Mouse (Mus musculus) cerebellum, adult 2 months (tissue): ENCODE results near the gene Ly75. TPM values are rescaled to one million over a fixed set of nuclear protein-coding genes. Genes with fewer than 3 reads are reported as not detected.

Experiments
- DNase-seq, 2 experiments: peaks; one replicate each; pipeline ENCODE4 v3.0.0; 2021
- H3K27ac ChIP-seq: fragments of 200-500 bp; 2 replicates; pipeline ENCODE4 v1.5.1; 2012; ENCODE audit warnings: low read length, control low read depth, inconsistent platforms; ENCODE audit not compliant: insufficient read depth
- H3K27me3 ChIP-seq: fragments of 200-500 bp; 2 replicates; pipeline ENCODE4 v1.6.1; 2012; ENCODE audit warnings: inconsistent platforms, mild to moderate bottlenecking, low read length, moderate library complexity; ENCODE audit not compliant: control insufficient read depth, insufficient read depth
- H3K4me1 ChIP-seq: fragments of 200-500 bp; 2 replicates; pipeline ENCODE4 v1.6.1; 2011; ENCODE audit warnings: low read length; ENCODE audit not compliant: control insufficient read depth, insufficient read depth
- H3K4me3 ChIP-seq: fragments of 200-500 bp; replicated peaks from 2 replicates; pipeline ENCODE3; 2011; ENCODE audit warnings: mild to moderate bottlenecking, low read depth, low read length, control low read depth; ENCODE audit not compliant: insufficient read depth
- CTCF ChIP-seq: fragments of 200-500 bp; IDR thresholded peaks from 2 replicates; pipeline ENCODE4 v1.5.1; 2011; ENCODE audit warnings: low read depth, mild to moderate bottlenecking, control low read depth, low read length, moderate library complexity, borderline replicate concordance; ENCODE audit not compliant: insufficient read depth
- POLR2A ChIP-seq: fragments of 200-500 bp; IDR thresholded peaks from 2 replicates; pipeline ENCODE4 v1.6.1; 2011; ENCODE audit warnings: low read length, control low read depth, borderline replicate concordance; ENCODE audit not compliant: insufficient read depth
- WGBS: fragments of 180-500 bp; shearing (Covaris S2); methylation state at CpG from one replicate; pipeline ENCODE4 v1.1.7; 2018; 5-methylcytosine and 5-hydroxymethylcytosine counted together
- polyA plus RNA-seq: library from polyadenylated mRNA; depleted of rRNA; stranded (reverse); fragments of >200 nt; gene quantifications from 2 replicates; pipeline ENCODE4 v1.2.3, GENCODE M21; 2012; rRNA removed

Gene Ly75
- polyA plus RNA-seq, result 0.76 and 0.92 TPM in 2 replicates

DNA sequence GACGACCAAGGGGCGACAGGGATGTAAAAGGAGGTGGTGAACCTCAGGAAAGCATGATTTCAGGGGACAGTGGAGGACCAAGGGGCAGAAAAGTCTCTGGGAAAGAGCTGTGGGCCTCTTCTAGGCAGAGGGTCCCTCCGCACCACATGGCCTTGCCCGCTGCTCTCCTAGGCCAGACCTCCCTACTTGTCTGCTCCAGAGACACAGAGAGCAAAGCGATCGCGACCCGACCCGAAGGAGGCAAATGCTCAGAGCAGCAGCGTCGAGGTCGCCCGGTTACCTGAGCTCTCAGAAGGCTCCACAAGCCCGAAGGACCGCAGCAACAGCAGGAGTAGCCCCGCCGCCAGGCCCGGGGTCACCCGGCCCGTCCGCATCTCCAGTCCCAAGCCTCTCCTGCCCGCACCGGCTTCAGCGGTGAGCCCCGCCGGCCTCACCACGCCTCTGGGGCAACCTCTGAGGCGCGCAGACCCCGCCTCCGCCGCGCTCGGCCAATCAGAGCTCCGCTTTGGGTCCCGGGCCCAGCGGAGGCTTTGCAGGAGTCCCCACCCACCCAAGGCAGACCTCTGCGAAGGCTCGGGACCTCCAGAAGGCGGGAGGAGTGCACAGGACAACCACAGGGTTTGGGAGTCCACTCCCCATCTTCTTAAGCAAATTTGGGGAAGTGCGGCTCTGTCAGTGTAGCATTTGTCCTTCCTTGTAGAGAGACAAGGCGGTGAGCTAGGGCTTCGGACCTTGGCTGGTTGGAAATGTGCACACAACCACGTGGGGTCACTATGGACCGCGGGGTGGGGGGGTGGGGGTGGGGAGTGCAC, at the start of gene Ly75:
Ly75 (minus strand) TSS at position 446 of the 812 bp plus-strand sequence.
- peak within 1 kb of the TSS; percentile 44 for H3K4me3 ChIP-seq
- H3K27me3 ChIP-seq, result no peaks in the 10 kb centered on the region
- TF ChIP-seq POLR2A (no peak), CTCF (no peak)
- 3% methylated on average over 46 of the region's 46 CpGs for WGBS
- peak; percentile 65 to 66 for DNase-seq
- H3K27ac ChIP-seq, result no peak within 1 kb of the TSS
- H3K4me1 ChIP-seq, result no peaks in the 10 kb centered on the region

DNA sequence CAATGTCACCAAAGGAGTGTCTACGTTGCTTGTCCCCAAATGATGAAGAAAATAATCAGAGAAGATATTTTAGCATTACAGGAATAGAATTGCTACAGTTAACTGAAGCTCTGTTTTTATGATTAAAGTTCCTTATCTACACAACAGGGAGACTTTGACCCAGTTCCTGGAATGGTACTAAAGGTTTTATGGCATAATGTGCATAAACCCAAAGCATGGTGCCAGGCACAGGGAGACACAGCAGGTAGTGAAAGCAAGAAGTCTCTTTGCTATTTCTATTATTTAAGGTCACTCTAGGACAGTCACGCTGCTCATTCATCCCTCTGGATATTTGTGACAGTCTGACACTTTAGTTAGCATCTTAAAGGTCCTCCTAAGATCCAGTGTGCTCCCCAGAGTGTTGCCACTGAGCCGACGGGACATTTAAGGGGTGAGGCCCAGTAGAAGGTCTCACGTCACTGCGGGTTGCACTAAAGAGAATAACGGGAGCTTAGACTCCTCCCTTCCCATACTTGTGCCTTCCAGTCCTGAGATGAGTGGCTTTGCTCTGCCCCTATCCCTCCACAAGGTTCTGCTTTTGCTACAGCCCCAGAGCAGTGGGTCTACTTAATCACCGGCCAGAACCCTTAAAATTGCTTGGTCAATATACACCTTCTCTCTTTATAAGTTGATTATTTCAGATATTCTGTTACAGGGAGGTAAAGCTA, 47.4 kb upstream of the Ly75 start:
- WGBS, result 64% methylated on average over 8 of the region's 8 CpGs
- no peaks in the 10 kb centered on the region for H3K4me1 ChIP-seq

DNA sequence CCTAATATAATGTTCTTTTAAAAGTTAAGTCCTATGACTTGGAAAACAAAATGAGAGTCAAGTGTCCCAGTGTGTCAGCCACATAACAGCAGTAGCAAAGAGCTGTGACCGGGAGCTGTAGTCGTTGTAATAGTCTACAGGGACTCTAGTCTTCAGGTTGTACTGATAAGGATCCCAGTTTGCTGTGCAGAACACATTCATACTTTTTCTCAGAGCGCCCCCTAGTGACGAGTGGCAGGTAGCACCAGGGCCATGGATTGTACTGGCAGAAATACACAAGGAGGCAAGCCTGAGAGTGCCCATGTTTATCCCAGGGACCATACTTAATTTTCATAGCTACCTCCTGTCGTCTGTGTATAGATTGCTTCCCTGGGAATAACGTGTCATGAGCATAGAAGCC, 35.0 kb upstream of the Ly75 start:
- Histone ChIP-seq H3K4me3 (no peak overlapping the region), H3K4me1 (no peaks in the 10 kb centered on the region), H3K27me3 (no peaks in the 10 kb centered on the region), H3K27ac (no peak overlapping the region)
- 10% methylated on average over 6 of the region's 6 CpGs for WGBS
- TF ChIP-seq CTCF, result peak; percentile 77
- no peak for TF ChIP-seq POLR2A
- DNase-seq, result peak; percentile 38 to 52

More for the DNA sequence above, 47.4 kb upstream of the Ly75 start:
- Histone ChIP-seq H3K27ac (no peak overlapping the region), H3K27me3 (no peaks in the 10 kb centered on the region), H3K4me3 (no peak overlapping the region)
- DNase-seq, result no peak
- TF ChIP-seq POLR2A (no peak), CTCF (no peak)

DNA sequence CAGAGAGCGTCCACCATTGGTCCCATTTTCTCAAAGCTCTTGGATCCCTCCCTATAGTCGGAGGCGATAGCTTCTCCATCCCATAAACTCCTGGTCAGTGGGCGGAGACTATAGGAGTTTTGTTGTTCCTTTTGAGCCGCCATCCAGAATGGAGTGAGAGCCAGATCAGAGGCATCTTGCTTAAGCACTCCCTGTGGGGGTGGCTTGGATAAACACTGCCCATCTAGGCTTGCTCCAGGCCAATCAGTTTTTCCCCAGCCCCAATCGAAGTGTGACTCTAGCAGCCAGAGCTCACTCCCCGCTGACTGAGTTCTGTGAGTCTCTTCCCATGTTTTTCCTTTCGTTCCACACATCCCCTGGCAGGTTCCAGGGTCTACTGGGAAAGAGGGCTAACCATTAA, 31.2 kb upstream of the Ly75 start:
- WGBS, result 67% methylated on average over 8 of the region's 8 CpGs
- H3K4me1 ChIP-seq, result no peaks in the 10 kb centered on the region
- no peak for DNase-seq
- H3K27me3 ChIP-seq, result no peaks in the 10 kb centered on the region
- no peak overlapping the region for H3K4me3 ChIP-seq
- no peak overlapping the region for H3K27ac ChIP-seq
- TF ChIP-seq POLR2A (no peak), CTCF (no peak)

DNA sequence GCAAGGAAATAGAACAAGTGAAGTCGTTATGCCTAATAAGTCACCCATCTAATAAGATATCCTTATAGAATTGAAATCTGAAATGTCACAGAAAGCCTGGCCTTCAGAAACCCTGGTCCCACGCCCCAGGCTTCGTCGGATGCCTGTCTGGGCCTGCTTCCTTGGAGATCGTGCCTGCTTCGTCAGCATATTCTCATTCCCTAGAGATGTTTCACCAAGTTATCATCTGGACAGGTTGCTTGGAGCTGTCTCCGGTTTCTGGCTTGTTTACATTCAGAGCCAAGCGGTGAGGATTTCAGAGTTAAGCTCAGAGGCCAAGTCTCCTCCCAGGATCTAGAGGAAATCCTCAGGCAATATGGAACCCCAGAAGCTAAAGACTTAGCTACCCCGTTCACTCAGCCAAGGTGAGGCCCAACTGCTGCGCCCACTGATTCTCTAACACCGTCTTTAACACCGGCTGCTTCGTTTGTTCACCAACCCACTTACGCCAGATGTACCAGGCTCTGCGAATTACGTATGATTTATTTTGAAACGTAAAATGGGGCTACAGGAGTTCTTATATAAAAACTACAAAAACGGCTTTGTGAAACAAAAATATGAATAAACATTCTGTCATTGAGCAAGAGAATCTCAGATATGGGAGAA, 30.0 kb upstream of the Ly75 start:
- TF ChIP-seq POLR2A, result no peak
- TF ChIP-seq CTCF, result no peak
- Histone ChIP-seq H3K27me3 (no peaks in the 10 kb centered on the region), H3K4me1 (no peaks in the 10 kb centered on the region), H3K27ac (no peak overlapping the region), H3K4me3 (no peak overlapping the region)
- WGBS, result 75% methylated on average over 18 of the region's 18 CpGs
- DNase-seq, result no peak

DNA sequence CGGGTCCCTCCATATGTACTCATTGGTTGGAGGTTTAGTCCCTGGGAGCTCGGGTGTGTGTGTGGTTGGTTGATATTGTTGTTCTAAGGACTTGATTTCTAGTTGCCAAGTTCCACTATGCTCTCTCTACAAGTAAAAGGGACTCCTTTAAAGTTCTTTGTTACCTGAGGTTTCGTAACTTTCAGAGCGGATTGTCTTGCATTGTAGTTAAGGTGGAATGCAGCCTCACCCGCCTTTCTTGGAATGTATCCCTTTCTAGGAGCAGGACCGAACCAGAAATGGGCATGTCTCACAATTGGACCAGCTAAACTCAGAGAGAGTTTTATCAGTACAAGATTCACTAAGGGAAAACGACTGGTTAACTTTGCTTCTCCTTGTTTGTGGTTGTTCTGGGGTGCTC, 28.1 kb upstream of the Ly75 start:
- TF ChIP-seq POLR2A (no peak), CTCF (no peak)
- Histone ChIP-seq H3K4me3 (no peak overlapping the region), H3K27ac (no peak overlapping the region), H3K4me1 (no peaks in the 10 kb centered on the region), H3K27me3 (no peaks in the 10 kb centered on the region)
- no peak for DNase-seq
- 88% methylated on average over 7 of the region's 7 CpGs for WGBS

DNA sequence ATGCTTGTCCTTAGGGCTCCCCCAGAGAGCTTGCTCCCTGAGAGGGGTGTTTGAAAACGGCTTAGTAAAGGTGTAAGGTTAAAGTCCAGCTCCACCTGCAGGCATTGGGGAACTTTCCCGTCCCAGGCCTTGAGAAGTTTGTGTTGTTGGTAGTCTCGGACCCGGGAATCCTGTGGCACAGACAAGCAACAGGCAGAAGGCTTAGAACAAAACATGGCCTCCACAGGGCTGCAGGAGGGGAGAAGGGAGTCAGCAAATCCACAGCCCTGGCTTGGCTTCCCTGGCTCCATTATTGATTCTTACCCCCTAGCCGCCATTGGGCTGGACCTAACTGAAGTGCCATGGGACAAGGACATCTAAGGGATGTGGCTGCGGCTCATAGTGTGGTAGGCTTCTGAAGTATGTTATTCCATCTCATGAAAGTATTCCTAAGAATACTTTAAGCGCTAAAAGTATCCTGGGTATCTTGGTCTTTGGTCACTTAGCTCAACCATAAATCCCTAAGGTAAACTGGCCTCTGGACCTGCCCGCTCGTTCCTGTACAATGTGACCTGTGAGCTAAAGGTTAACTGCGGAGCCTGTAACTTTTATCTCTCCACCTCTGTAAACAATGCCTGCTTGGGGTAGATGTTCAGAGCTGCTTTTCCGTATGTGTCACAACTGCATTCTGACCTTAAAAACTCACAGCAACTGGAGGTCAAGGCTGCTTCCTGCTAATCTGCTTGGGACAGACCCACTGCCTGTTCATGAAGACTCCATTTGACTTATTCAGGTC, 27.1 kb upstream of the Ly75 start:
- no peak for TF ChIP-seq POLR2A
- TF ChIP-seq CTCF, result no peak
- DNase-seq, result no peak
- Histone ChIP-seq H3K27ac (no peak overlapping the region), H3K4me3 (no peak overlapping the region), H3K27me3 (no peaks in the 10 kb centered on the region), H3K4me1 (no peaks in the 10 kb centered on the region)
- 91% methylated on average over 11 of the region's 11 CpGs for WGBS
